Mouse (Mus musculus): ENCODE data around the gene B3galt5.

- no peak for TF ChIP-seq CTCF (IDR thresholded peaks at IDR 0.05; ENCODE audit: low read depth)
- TF ChIP-seq EP300 (IDR thresholded peaks at IDR 0.05; ENCODE audit: low read depth): no peak
Measured at GRCm38 (mm10) chr16:96201485-96202232, 33.9 kb upstream of the B3galt5 start.

Measured in heart, postnatal 0 days (tissue).